Mouse (Mus musculus) forebrain, embryonic 11.5 days (tissue): ENCODE data around the gene Tmtc2. TPM values are rescaled to one million over a fixed set of nuclear protein-coding genes. Genes with fewer than 3 reads are reported as not detected.

Source experiments
- ATAC-seq: fragments of 200-750 bp; cut with Nextera tagmentation; replicated peaks from 2 replicates; pipeline ENCODE4 v1.8.0; 2017; ENCODE audit warnings: moderate TSS enrichment; ENCODE audit not compliant: low FRiP score
- DNase-seq: peaks from one replicate; pipeline ENCODE4 v3.0.0-alpha.2; 2017; ENCODE audit warnings: low spot score
- H3K27ac ChIP-seq: fragments of 300-500 bp; sonication (generic); 2 replicates; pipeline ENCODE4 v1.5.1; 2014; ENCODE audit warnings: low read depth, low read length
- H3K27me3 ChIP-seq: fragments of 300-500 bp; sonication (generic); 2 replicates; pipeline ENCODE4 v1.6.1; 2014; ENCODE audit warnings: mild to moderate bottlenecking, low read length, mixed read lengths; ENCODE audit not compliant: control insufficient read depth, insufficient read depth
- H3K36me3 ChIP-seq: fragments of 300-500 bp; sonication (generic); 2 replicates; pipeline ENCODE4 v1.6.1; 2014; ENCODE audit warnings: mild to moderate bottlenecking, low read length, moderate library complexity, mixed read lengths; ENCODE audit not compliant: control insufficient read depth, insufficient read depth
- H3K4me1 ChIP-seq: fragments of 300-500 bp; sonication (generic); replicated peaks from 2 replicates; pipeline ENCODE4 v1.6.1; 2014; ENCODE audit warnings: low read length, mixed read lengths; ENCODE audit not compliant: control insufficient read depth, insufficient read depth
- H3K4me2 ChIP-seq: fragments of 300-500 bp; sonication (generic); 2 replicates; pipeline ENCODE4 v1.6.1; 2014; ENCODE audit warnings: low read depth, mild to moderate bottlenecking, low read length, moderate library complexity, mixed read lengths; ENCODE audit not compliant: severe bottlenecking
- H3K4me3 ChIP-seq: fragments of 300-500 bp; sonication (generic); 2 replicates; pipeline ENCODE4 v1.5.1; 2014; ENCODE audit warnings: low read depth, low read length
- H3K9ac ChIP-seq: fragments of 300-500 bp; sonication (generic); 2 replicates; pipeline ENCODE4 v1.6.1; 2014; ENCODE audit warnings: low read length
- H3K9me3 ChIP-seq: fragments of 300-500 bp; sonication (generic); 2 replicates; pipeline ENCODE4 v1.6.1; 2016; ENCODE audit warnings: low read length, mixed read lengths; ENCODE audit not compliant: control insufficient read depth
- WGBS: fragments of 180-500 bp; shearing (Covaris S2); extraction: QIAGEN DNeasy Blood & Tissue Kit; methylation state at CpG from one replicate; pipeline ENCODE4 v1.1.7; 2014; 5-methylcytosine and 5-hydroxymethylcytosine counted together
- polyA plus RNA-seq: library from polyadenylated mRNA; unstranded; fragments of >200 nt; fragmentation: Nextera tagmentation; extraction: Ambion mirVana; gene quantifications from 2 replicates; pipeline ENCODE4 v1.2.1, GENCODE M21; 2014

Tmtc2 gene
- polyA plus RNA-seq, 1 experiment from 2014 or later = 4.0 TPM

- Histone ChIP-seq H3K36me3 (no peaks in the 10 kb centered on the region), H3K9me3 (no peaks in the 10 kb centered on the region), H3K4me2 (no peak overlapping the region), H3K4me3 (no peak overlapping the region), H3K9ac (no peak overlapping the region), H3K4me1 (no peaks in the 10 kb centered on the region), H3K27ac (no peak overlapping the region), H3K27me3 (no peaks in the 10 kb centered on the region)
- no peak for DNase-seq
- 91% methylated on average over 5 of the region's 5 CpGs for WGBS
- ATAC-seq = no peak
Measured at GRCm38 (mm10) chr10:105165291-105165690, 409.0 kb downstream of the Tmtc2 start.

DNA sequence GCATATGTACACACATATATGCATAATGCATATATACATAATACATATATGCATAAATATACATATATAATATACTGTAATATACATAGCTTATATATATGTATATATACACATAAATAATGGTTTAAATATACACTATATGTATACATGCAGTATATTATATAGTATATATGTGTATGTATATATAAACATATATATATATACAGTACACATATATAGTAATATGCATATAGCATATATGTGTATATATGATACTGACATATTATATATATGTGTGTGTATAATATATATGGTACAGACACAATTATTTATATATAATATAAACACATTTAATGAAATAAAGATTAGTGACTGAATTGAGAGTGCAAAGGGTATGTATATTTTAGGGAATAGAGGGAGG, 420.5 kb downstream of the Tmtc2 start:
- H3K4me1 ChIP-seq = no peaks in the 10 kb centered on the region
- H3K27me3 ChIP-seq = no peaks in the 10 kb centered on the region
- no peaks in the 10 kb centered on the region for H3K36me3 ChIP-seq
- no peak overlapping the region for H3K4me2 ChIP-seq
- H3K9me3 ChIP-seq = no peaks in the 10 kb centered on the region
- no peak overlapping the region for H3K9ac ChIP-seq
- ATAC-seq = peak; percentile 53; the same call in 1 of the 2 replicates
- H3K27ac ChIP-seq = no peak overlapping the region
- no peak overlapping the region for H3K4me3 ChIP-seq
- no peak for DNase-seq

DNA sequence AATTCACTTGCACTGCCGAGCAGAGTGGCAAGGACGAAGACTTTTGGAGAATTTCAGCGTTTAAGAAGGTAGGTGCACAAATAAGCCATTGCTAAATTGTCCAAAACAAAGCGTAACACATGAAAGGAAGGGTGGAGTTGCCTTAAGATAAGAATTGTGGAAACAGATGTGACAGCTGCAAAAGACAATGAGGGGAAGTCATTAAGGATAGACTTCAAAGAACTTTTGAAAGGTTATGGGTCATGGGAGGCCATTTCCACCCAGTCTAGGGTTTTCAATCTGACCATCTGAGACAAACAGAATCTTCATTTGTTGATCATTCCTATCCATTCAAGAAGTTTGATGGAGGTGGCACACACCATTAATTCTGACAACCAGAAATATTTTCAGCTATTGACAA, 429.9 kb downstream of the Tmtc2 start:
- DNase-seq (no peak), ATAC-seq (no peak)
- H3K36me3 ChIP-seq = no peaks in the 10 kb centered on the region
- no peaks in the 10 kb centered on the region for H3K9me3 ChIP-seq
- 81% methylated on average over 4 of the region's 4 CpGs for WGBS
- H3K4me1 ChIP-seq = no peaks in the 10 kb centered on the region
- no peaks in the 10 kb centered on the region for H3K27me3 ChIP-seq
- no peak overlapping the region for H3K4me2 ChIP-seq
- no peak overlapping the region for H3K4me3 ChIP-seq
- no peak overlapping the region for H3K27ac ChIP-seq
- no peak overlapping the region for H3K9ac ChIP-seq

GRCm38 (mm10) chr10:105142201-105142600, 432.1 kb downstream of the Tmtc2 start:
- no peak overlapping the region for H3K9ac ChIP-seq
- H3K4me3 ChIP-seq = no peak overlapping the region
- H3K27me3 ChIP-seq = no peaks in the 10 kb centered on the region
- DNase-seq (no peak), ATAC-seq (no peak)
- H3K9me3 ChIP-seq = no peaks in the 10 kb centered on the region
- H3K27ac ChIP-seq = no peak overlapping the region
- WGBS = 85% methylated on average over 3 of the region's 3 CpGs
- no peaks in the 10 kb centered on the region for H3K4me1 ChIP-seq
- no peak overlapping the region for H3K4me2 ChIP-seq
- no peaks in the 10 kb centered on the region for H3K36me3 ChIP-seq
